Mouse (Mus musculus): ENCODE results near the gene Creld1. TPM values are rescaled to one million over a fixed set of nuclear protein-coding genes. Genes with fewer than 3 reads are reported as not detected.
A peak's percentile ranks its signal among the peaks of the same experiment; 100 is the strongest.

The Creld1 gene
- 64.3 and 65.2 TPM in 2 replicates for polyA plus RNA-seq (2012; rRNA removed)

- DNase-seq (ENCODE audit: extremely low spot score in 1 of 2, low spot score in 1 of 2) = peak; percentile 90 to 96
Observed at GRCm38 (mm10) chr6:113483100-113483615, at the start of gene Creld1. Gene Creld1, plus strand, starts transcription at chr6:113483297.

DNA sequence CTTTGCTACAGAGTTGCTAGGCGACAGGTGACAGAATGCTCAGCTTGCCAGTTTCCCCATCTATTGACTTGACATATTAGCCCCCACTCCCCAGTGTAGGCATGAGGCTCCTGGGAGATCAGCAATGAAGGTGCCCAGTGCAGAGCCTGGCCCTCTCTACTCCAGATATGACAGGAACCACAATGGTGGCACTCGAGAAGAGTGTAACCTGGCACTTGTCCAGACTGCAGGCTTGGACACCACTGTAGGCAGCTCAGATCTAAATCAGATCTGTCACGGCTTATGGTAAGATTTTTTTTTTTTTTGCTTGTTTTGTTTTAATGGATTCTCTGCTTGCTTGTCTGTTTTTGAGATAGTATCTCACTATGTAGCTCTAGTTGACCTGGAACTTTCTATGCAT, 49.4 kb upstream of the Creld1 start:
- no peak for DNase-seq (ENCODE audit: extremely low spot score in 1 of 2, low spot score in 1 of 2)

DNA sequence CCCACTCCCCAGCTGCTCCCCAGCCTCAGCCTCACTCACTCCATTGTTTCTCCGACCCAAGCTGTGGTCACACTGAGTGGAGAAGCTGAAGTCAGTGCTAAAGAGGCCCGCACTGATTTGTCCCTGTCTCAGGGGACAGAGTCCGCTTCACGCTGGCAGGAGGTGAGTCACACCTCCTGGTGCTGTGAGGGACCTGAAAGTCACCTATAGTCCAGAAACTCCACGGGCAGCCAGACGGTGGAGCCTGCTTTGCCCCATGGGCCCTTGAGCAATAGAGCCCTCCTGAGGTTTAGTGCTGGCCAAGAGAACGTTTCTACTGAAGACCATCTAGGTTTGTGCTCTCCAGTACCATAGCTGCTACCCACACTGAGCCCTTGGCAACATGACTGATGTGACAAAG, 48.4 kb upstream of the Creld1 start:
- DNase-seq (ENCODE audit: extremely low spot score in 1 of 2, low spot score in 1 of 2) = no peak

DNA sequence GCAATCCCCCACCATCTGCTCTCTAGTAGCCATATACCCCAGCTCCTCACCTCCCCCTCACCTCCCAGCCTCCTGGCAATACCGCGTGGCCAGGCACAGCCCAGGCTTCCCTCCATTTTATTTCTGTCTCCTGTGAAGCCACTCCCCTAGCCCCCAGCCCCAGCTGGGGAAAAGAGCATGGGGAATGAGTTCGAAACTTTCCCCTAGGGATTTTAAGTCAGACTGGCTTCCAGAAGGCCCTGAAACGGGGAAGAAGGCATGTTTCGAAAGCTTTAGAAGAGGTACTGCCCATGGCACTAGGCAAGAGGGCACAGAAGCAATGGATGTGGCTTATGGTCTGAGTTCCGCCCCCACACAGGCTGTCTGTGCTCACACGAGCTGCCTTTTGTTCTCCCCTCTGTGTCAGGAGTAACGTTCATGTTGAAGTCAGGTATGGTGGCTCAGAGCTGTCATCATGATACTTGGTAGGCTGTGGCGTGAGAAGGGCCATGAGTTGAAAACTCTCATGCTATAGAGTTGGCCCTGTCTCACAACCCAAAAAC, 47.4 kb upstream of the Creld1 start, which contains the start of gene Cidec:
Cidec (minus strand) TSS at position 97 of the 542 bp plus-strand sequence.
- no peak for DNase-seq (ENCODE audit: extremely low spot score in 1 of 2, low spot score in 1 of 2)

- DNase-seq (ENCODE audit: extremely low spot score in 1 of 2, low spot score in 1 of 2) = no peak
Observed at GRCm38 (mm10) chr6:113437135-113437534, 46.0 kb upstream of the Creld1 start.

- no peak for DNase-seq (ENCODE audit: extremely low spot score in 1 of 2, low spot score in 1 of 2)
Observed at GRCm38 (mm10) chr6:113438721-113439430, 44.2 kb upstream of the Creld1 start.

DNA sequence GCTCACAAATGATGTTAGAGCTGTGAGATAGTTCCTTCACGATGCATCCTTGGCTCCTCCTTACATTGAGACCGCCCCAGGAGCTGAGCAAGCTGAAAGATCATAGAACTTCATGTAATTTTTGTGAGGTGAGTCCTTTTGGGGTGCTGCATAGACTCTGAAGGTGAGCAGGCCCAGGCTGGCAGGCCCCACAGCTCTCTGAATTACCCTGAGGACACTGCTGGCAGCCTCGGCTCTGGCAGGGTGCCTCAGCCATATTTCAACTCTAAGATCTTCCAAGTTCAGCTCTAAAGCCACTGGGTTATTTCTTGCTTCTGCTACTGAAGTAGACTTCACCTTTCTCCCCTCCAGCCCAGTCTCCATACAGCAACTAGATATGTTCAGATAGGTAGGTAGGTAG, 42.4 kb upstream of the Creld1 start:
- DNase-seq (ENCODE audit: extremely low spot score in 1 of 2, low spot score in 1 of 2) = no peak

DNA sequence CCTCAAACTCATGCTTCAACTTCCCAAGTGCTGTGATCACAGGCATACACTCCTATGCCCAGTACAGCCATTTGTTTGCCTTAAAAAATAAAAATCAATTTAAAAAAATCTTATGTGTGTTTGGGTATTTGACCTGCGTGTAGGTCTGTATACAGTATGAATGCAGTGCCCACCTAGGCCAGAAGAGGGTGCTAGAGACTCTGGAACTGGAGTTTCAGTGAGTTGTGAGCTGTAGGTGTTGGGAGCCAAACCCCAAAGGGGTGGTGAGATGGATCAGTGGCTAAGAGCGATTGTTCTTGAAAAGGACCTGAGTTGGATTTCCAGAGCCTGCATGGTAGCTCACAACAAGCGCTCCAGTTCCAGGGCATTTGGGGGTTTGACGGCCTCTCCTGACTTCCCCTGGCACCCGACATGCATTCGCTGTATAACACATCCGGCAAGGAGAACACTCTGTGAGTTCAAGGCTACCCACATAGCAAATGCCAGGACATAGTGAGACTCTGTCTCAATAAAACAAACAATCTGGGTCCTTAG, 41.9 kb upstream of the Creld1 start:
- peak in 1 of 2 experiments; percentile 84 for DNase-seq (ENCODE audit: extremely low spot score in 1 of 2, low spot score in 1 of 2)

GRCm38 (mm10) chr6:113442087-113442441, 41.0 kb upstream of the Creld1 start:
- DNase-seq (ENCODE audit: extremely low spot score in 1 of 2, low spot score in 1 of 2) = no peak

GRCm38 (mm10) chr6:113442442-113443090, 40.5 kb upstream of the Creld1 start, which contains the start of gene Jagn1:
Gene Jagn1, plus strand, starts transcription at chr6:113442569.
- peak; percentile 85 to 96 for DNase-seq (ENCODE audit: extremely low spot score in 1 of 2, low spot score in 1 of 2)

- DNase-seq (ENCODE audit: extremely low spot score in 1 of 2, low spot score in 1 of 2) = peak in 1 of 2 experiments; percentile 6
Observed at GRCm38 (mm10) chr6:113443091-113443490, 40.0 kb upstream of the Creld1 start.

DNA sequence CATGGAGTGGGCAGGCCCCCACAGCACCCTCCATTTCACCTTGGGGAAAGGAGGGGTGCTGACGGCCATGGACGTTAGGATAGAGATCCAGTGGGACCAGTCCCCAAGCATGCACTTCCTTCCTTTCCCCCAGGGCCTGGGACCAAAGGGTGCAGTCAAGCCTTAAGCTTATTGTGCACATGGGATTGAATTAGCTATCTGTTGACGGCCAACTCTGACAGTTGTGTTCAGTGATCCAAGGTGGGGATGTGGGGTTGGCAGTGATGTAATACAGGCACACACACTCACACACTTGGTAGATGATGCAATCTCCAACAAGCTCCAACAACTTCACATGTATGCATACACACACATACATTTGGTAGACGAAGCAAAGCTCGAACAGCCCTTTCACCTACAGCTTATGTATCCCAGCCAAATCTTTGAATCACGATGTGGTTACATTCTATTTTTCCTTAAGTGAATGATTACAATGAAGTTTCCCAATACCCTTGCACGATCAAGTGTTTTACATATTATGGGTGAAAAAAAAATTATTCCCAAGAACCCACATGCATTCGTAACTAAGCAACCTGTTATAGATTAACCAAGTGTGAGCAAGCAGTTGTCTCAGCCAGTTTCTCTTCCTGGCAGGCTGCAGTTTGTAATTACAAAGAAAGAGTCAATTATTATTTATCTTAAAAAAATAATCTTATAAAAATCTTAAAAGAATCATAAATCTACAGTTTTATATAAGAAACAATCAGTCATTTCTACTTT, 38.7 kb upstream of the Creld1 start:
- no peak for DNase-seq (ENCODE audit: extremely low spot score in 1 of 2, low spot score in 1 of 2)

DNA sequence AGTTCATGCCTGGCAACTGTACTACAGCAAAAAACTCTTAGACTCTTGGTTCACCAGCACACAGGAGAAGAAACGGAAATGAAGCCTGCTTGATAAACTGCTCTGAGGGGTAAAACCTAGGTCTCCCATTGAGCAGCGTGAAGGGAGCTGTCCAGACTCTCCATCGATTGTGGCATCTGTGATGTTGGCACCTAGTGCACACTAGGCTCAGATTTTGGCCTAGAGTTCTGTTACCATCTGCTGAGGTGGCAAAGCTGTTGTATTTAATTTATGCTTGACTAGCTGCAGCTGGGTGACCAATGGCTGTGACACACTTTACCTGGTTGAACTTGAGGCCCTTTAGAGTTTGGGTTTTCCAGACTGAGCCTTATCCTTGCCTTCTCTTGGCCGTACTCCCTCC, 35.5 kb upstream of the Creld1 start:
- DNase-seq (ENCODE audit: extremely low spot score in 1 of 2, low spot score in 1 of 2) = no peak

GRCm38 (mm10) chr6:113451839-113452238, 31.3 kb upstream of the Creld1 start:
- no peak for DNase-seq (ENCODE audit: extremely low spot score in 1 of 2, low spot score in 1 of 2)

DNA sequence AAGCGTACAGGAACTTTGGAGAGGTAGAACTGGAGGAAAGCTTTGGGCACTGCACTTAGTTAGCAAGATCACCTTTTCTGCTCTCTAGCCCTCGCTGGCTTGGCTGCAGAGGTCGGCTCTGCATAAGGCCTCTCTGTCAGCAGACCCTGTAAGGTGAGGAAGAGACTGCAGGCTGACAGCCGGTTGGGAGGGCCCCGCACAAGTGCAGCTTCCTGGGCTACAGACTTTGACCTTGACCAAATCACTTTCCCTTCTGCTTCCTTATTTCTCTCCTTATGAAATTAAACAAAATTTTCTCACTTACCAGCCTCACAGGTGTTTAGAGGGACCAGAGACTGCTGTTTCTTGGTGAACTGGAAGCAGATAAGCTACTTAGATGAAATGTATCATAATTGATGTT, 28.1 kb upstream of the Creld1 start:
- DNase-seq (ENCODE audit: extremely low spot score in 1 of 2, low spot score in 1 of 2) = no peak

GRCm38 (mm10) chr6:113457952-113458534, 25.1 kb upstream of the Creld1 start, which contains the start of gene Il17re:
Gene Il17re, plus strand, starts transcription at chr6:113458484.
- DNase-seq (ENCODE audit: extremely low spot score in 1 of 2, low spot score in 1 of 2) = no peak

GRCm38 (mm10) chr6:113458635-113459034, 24.5 kb upstream of the Creld1 start:
- DNase-seq (ENCODE audit: extremely low spot score in 1 of 2, low spot score in 1 of 2) = no peak

DNA sequence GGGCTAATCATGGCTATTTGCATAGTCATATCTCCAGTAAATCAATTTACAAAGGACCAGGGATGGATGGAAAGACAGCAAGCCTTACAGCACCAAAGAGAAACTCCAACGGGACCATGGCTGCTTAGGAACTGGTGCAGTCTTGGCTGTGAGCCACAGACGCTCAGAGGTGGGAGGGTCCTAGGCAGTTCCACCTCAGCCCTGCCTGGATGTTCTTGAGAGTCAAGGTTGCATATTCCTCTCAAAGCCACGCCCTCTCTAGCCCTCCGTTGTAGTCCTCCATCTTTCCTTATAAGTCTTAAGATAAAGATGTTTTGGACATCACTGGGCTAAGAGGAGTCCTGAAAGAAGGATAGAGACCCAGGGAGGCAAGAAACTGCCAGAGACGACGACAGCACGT, 19.1 kb upstream of the Creld1 start:
- no peak for DNase-seq (ENCODE audit: extremely low spot score in 1 of 2, low spot score in 1 of 2)

DNA sequence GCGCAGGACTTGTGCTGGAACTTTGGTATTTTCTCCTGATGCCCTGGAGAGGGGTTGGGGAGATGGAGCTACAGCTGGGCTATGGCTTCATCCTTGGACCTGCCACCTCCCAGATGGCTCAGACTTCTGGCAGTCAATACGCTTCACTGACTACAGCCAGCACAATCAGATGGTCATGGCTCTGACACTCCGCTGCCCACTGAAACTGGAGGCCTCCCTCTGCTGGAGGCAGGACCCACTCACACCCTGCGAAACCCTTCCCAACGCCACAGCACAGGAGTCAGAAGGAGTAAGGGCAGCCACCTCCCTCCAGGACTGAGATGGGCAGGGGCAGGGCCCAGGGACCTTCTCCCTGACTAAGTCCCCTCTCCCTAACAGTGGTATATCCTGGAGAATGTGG, 17.5 kb upstream of the Creld1 start:
- no peak for DNase-seq (ENCODE audit: extremely low spot score in 1 of 2, low spot score in 1 of 2)

GRCm38 (mm10) chr6:113468512-113468911, 14.6 kb upstream of the Creld1 start:
- no peak for DNase-seq (ENCODE audit: extremely low spot score in 1 of 2, low spot score in 1 of 2)

All from frontal cortex, adult 2 months (tissue).